Mouse (Mus musculus) kidney, embryonic 14.5 days (tissue): ENCODE measurements at regions not wholly inside any gene's neighbourhood (a gene's known extent, or its start where the extent isn't known, plus 50 kb on each side); places are given as distances from the start of the nearest gene placed in this dataset.
A peak's percentile ranks its signal among the peaks of the same experiment; 100 is the strongest.

Experiments
- ATAC-seq: fragments of 200-750 bp; cut with Nextera tagmentation; 2 replicates; pipeline ENCODE4 v1.8.0; 2017; ENCODE audit warnings: moderate number of reproducible peaks, mild to moderate bottlenecking, moderate TSS enrichment, moderate library complexity; ENCODE audit not compliant: low FRiP score, low TSS enrichment
- H3K27ac ChIP-seq: fragments of 300-500 bp; sonication (generic); 2 replicates; pipeline ENCODE4 v1.5.1; 2014; ENCODE audit warnings: low read depth, mild to moderate bottlenecking, low read length, moderate library complexity, mixed read lengths
- H3K27me3 ChIP-seq: fragments of 300-500 bp; sonication (generic); 2 replicates; pipeline ENCODE4 v1.6.1; 2014; ENCODE audit warnings: mild to moderate bottlenecking, low read length; ENCODE audit not compliant: control insufficient read depth, insufficient read depth
- H3K36me3 ChIP-seq: fragments of 300-500 bp; sonication (generic); 2 replicates; pipeline ENCODE4 v1.6.1; 2014; ENCODE audit warnings: low read length, mixed read lengths; ENCODE audit not compliant: control insufficient read depth, insufficient read depth
- H3K4me1 ChIP-seq: fragments of 300-500 bp; sonication (generic); 2 replicates; pipeline ENCODE4 v1.6.1; 2014; ENCODE audit warnings: low read length, mixed read lengths; ENCODE audit not compliant: control insufficient read depth, insufficient read depth
- H3K4me2 ChIP-seq: fragments of 300-500 bp; sonication (generic); replicated peaks from 2 replicates; pipeline ENCODE4 v1.6.1; 2014; ENCODE audit warnings: low read depth, mild to moderate bottlenecking, low read length
- H3K4me3 ChIP-seq: fragments of 300-500 bp; sonication (generic); 2 replicates; pipeline ENCODE4 v1.5.1; 2014; ENCODE audit warnings: mild to moderate bottlenecking, low read length
- H3K9ac ChIP-seq: fragments of 300-500 bp; sonication (generic); 2 replicates; pipeline ENCODE4 v1.6.1; 2014; ENCODE audit warnings: low read depth, mild to moderate bottlenecking, low read length, moderate library complexity
- H3K9me3 ChIP-seq: fragments of 300-500 bp; sonication (generic); 2 replicates; pipeline ENCODE4 v1.6.1; 2016; ENCODE audit warnings: low read length; ENCODE audit not compliant: control insufficient read depth
- WGBS: fragments of 180-500 bp; shearing (Covaris S2); extraction: QIAGEN DNeasy Blood & Tissue Kit; methylation state at CpG from one replicate; pipeline ENCODE4 v1.1.7; 2014; 5-methylcytosine and 5-hydroxymethylcytosine counted together

DNA sequence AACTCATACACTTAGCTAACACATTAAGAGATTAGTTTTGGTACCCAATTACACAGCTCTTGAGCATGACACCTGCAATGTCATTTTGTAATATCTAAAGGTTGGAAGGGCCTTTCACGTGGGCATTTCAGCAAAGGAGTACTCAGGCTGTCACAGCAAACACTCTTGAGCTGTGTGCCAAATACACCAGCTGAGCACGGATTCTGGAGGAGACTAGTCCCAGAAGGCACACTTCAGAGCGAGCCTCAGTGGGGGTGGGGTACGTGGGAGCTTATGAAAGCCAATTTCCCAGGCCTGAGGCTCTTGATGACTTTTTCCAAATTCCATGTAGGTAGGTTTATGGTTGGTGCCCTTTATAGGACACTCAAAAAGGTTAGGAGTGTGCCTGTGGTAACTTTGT lies 218.1 kb downstream of the Rybp start:
- Histone ChIP-seq H3K4me3 (no peak overlapping the region), H3K36me3 (no peaks in the 10 kb centered on the region), H3K9me3 (no peaks in the 10 kb centered on the region), H3K9ac (no peak overlapping the region), H3K4me2 (no peak overlapping the region), H3K27ac (no peak overlapping the region), H3K4me1 (no peaks in the 10 kb centered on the region; the same call in 1 of the 2 replicates), H3K27me3 (no peaks in the 10 kb centered on the region)
- 83% methylated on average over 4 of the region's 4 CpGs for WGBS
- no peak for ATAC-seq

GRCm38 (mm10) chr6:100067273-100067672 lies 220.0 kb downstream of the Rybp start:
- H3K4me1 ChIP-seq, result no peaks in the 10 kb centered on the region
- H3K4me2 ChIP-seq, result no peak overlapping the region
- H3K9me3 ChIP-seq, result no peaks in the 10 kb centered on the region
- H3K9ac ChIP-seq, result no peak overlapping the region
- H3K4me3 ChIP-seq, result no peak overlapping the region
- no peaks in the 10 kb centered on the region for H3K36me3 ChIP-seq
- ATAC-seq, result no peak
- no peak overlapping the region for H3K27ac ChIP-seq
- 82% methylated on average over 4 of the region's 4 CpGs for WGBS
- no peaks in the 10 kb centered on the region for H3K27me3 ChIP-seq

DNA sequence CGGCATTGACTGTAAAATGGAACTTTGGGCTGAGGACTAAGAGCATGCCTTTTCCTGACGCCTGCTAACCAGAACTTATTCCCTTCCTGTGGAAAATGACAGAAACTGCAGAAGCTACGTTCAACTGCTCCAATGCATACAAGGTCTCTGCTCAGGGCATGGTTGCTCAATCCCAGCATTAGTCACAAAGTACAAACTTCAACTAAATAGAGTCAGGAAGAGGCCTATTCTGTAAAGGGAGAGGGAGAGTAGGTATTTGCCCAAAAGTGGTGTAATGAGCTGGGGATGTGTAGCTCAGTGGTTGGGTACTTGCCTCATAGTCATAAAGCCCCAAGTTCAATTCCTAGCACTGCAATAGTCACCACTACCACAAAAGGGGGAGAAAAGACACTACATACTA lies 221.7 kb downstream of the Rybp start:
- no peaks in the 10 kb centered on the region for H3K27me3 ChIP-seq
- WGBS, result 74% methylated on average over 3 of the region's 3 CpGs

DNA sequence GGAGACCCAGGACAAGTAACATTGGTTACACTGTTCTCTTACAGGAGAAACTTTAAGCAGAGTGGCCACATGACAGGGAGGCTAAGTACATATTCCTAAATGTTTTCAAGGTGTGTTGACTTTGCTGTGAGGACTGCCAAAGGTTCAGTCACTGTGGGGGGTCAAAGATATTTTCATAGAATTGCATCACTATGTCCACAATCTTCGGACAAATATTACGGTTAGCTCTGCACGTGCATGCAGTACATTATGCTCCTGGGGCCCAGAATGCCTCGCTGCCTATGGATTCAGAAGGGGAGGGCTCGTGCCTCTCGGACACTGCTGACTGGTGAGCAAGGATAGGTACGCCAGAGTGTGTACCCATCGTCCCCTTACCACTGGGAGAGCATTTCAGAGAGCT lies 224.3 kb downstream of the Rybp start:
- Histone ChIP-seq H3K27ac (no peak overlapping the region), H3K9me3 (no peaks in the 10 kb centered on the region), H3K4me2 (no peak overlapping the region), H3K4me3 (no peak overlapping the region), H3K4me1 (no peaks in the 10 kb centered on the region), H3K27me3 (no peaks in the 10 kb centered on the region), H3K36me3 (no peaks in the 10 kb centered on the region), H3K9ac (no peak overlapping the region)
- WGBS, result 85% methylated on average over 8 of the region's 8 CpGs
- no peak for ATAC-seq

More for the DNA sequence above, 221.7 kb downstream of the Rybp start:
- H3K27ac ChIP-seq, result no peak overlapping the region
- no peak overlapping the region for H3K4me3 ChIP-seq
- no peaks in the 10 kb centered on the region for H3K36me3 ChIP-seq
- no peak overlapping the region for H3K4me2 ChIP-seq
- no peak for ATAC-seq
- no peaks in the 10 kb centered on the region for H3K4me1 ChIP-seq
- no peak overlapping the region for H3K9ac ChIP-seq
- H3K9me3 ChIP-seq, result no peaks in the 10 kb centered on the region

DNA sequence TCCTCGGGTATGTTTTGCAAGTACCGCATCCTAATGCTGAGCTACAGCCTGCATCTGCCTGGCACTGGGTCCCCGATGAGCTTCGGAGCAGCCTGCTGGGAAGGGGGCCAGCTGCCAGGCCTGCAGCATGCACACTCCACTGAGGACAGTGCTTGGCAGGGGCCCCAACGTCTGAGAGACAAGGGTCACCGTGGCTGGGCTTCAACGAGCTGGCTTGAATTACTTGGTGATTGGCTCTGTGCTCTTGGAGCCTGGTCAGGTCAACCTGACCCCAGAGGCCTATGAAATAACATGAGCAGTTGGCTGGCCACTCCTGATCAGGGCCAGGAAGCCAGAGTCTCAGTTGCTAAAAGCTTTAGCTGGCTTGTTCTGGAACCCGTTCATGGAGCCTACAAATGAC lies 227.5 kb downstream of the Rybp start:
- H3K4me3 ChIP-seq, result no peak overlapping the region
- 46% methylated on average over 8 of the region's 8 CpGs for WGBS
- no peaks in the 10 kb centered on the region for H3K9me3 ChIP-seq
- no peak overlapping the region for H3K27ac ChIP-seq
- no peak overlapping the region for H3K9ac ChIP-seq
- H3K4me1 ChIP-seq, result no peaks in the 10 kb centered on the region
- peaks cover 2% of the 10 kb centered on the region; the same call in 1 of the 2 replicates for H3K27me3 ChIP-seq
- ATAC-seq, result no peak
- H3K4me2 ChIP-seq, result no peak overlapping the region; the same call in 1 of the 2 replicates
- H3K36me3 ChIP-seq, result no peaks in the 10 kb centered on the region

DNA sequence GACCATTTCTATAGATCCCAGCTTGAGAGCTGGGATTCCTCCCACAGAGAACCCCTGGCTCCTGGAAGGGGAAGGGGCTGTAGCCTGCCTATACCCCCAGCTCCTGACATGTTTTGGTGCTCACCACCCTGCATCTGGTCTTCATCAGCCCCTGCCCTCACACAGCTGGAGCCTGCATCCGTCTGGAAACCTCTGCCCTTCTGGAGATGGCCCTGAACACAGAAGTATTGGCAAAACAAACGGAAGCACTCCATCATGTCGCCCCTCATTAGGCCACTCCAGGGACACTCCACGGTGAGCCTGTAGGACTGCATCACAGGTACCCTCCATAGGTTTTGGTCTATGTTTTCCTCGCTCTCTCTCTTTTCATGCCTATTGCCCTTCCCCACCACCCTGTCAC lies 231.3 kb downstream of the Rybp start:
- no peak overlapping the region for H3K9ac ChIP-seq
- no peaks in the 10 kb centered on the region for H3K36me3 ChIP-seq
- 48% methylated on average over 5 of the region's 5 CpGs for WGBS
- no peak for ATAC-seq
- 0 out of 2 replicates have a peak, but pooled peaks cover 6% of the 10 kb centered on the region for H3K4me1 ChIP-seq
- H3K4me3 ChIP-seq, result no peak overlapping the region
- H3K9me3 ChIP-seq, result no peaks in the 10 kb centered on the region
- no peak overlapping the region for H3K27ac ChIP-seq
- peaks cover 2% of the 10 kb centered on the region; the same call in 1 of the 2 replicates for H3K27me3 ChIP-seq
- no peak overlapping the region for H3K4me2 ChIP-seq

GRCm38 (mm10) chr6:100052955-100053795 lies 234.1 kb downstream of the Rybp start:
- no peaks in the 10 kb centered on the region for H3K36me3 ChIP-seq
- no peak overlapping the region for H3K4me2 ChIP-seq
- H3K4me1 ChIP-seq, result 0 out of 2 replicates have a peak, but pooled peaks cover 6% of the 10 kb centered on the region
- peak; percentile 58; the same call in 1 of the 2 replicates for ATAC-seq
- no peak overlapping the region for H3K27ac ChIP-seq
- peaks cover 2% of the 10 kb centered on the region; the same call in 1 of the 2 replicates for H3K27me3 ChIP-seq
- 44% methylated on average over 8 of the region's 8 CpGs for WGBS
- no peaks in the 10 kb centered on the region for H3K9me3 ChIP-seq
- H3K4me3 ChIP-seq, result no peak overlapping the region
- H3K9ac ChIP-seq, result no peak overlapping the region

DNA sequence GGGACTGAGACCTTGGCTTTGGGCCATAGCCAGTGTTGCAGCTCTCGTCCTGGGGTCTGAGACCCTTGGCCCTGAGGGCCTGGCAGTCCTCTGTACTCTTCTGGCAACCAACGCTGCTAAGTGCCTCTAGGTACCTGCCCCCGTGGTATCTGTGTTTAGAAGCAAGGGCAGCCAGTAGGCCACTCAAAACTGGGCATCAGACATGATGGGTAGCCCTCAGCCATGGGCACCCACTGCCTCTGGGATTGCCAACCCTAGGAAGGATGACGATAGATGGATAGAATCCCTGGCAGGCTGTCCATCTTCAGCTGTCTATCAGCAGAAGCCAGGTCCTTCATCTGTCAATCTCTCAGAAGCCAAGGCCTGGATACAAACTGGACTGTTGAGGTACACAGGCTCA lies 234.9 kb downstream of the Rybp start:
- Histone ChIP-seq H3K9me3 (no peaks in the 10 kb centered on the region), H3K27me3 (peaks cover 2% of the 10 kb centered on the region; the same call in 1 of the 2 replicates), H3K27ac (no peak overlapping the region), H3K4me2 (no peak overlapping the region), H3K9ac (no peak overlapping the region), H3K4me1 (0 out of 2 replicates have a peak, but pooled peaks cover 6% of the 10 kb centered on the region), H3K4me3 (no peak overlapping the region), H3K36me3 (no peaks in the 10 kb centered on the region)
- WGBS, result 84% methylated on average over 4 of the region's 4 CpGs
- ATAC-seq, result no peak; the same call in 1 of the 2 replicates

- Histone ChIP-seq H3K27ac (no peak overlapping the region), H3K36me3 (no peaks in the 10 kb centered on the region), H3K9me3 (no peaks in the 10 kb centered on the region), H3K4me2 (no peak overlapping the region), H3K27me3 (no peaks in the 10 kb centered on the region), H3K4me3 (no peak overlapping the region), H3K9ac (no peak overlapping the region), H3K4me1 (0 out of 2 replicates have a peak, but pooled peaks cover 6% of the 10 kb centered on the region)
- 92% methylated on average over 3 of the region's 3 CpGs for WGBS
- ATAC-seq, result no peak
Measured at GRCm38 (mm10) chr6:100049036-100049435, 238.2 kb downstream of the Rybp start.
